Mouse (Mus musculus): ENCODE data around the gene Nmur1. TPM values are rescaled to one million over a fixed set of nuclear protein-coding genes. Genes with fewer than 3 reads are reported as not detected.

Gene Nmur1
- polyA plus RNA-seq, 1 experiment from 2014 or later, result not detected

- Histone ChIP-seq H3K4me3 (ENCODE audit: low read length) (no peak overlapping the region), H3K27ac (ENCODE audit: low read length) (no peak overlapping the region), H3K4me1 (ENCODE audit: control insufficient read depth, insufficient read depth, low read length) (peaks cover 10% of the 10 kb centered on the region), H3K27me3 (ENCODE audit: control insufficient read depth, insufficient read depth, low read length) (no peaks in the 10 kb centered on the region), H3K9me3 (replicated peaks; ENCODE audit: control insufficient read depth, low read length) (no peaks in the 10 kb centered on the region), H3K9ac (ENCODE audit: low read length) (no peak overlapping the region), H3K36me3 (ENCODE audit: control insufficient read depth, insufficient read depth) (no peaks in the 10 kb centered on the region), H3K4me2 (ENCODE audit: low read depth, low read length) (no peak overlapping the region)
- 28% methylated on average over 6 of the region's 6 CpGs for WGBS
- ATAC-seq (replicated peaks; ENCODE audit: extremely low read depth, insufficient read depth, low FRiP score), result no peak
Measured at GRCm38 (mm10) chr1:86363671-86364070, 62.4 kb downstream of the Nmur1 start.

- Histone ChIP-seq H3K4me2 (ENCODE audit: low read depth, low read length) (no peak overlapping the region), H3K27me3 (ENCODE audit: control insufficient read depth, insufficient read depth, low read length) (no peaks in the 10 kb centered on the region), H3K27ac (ENCODE audit: low read length) (no peak overlapping the region), H3K36me3 (ENCODE audit: control insufficient read depth, insufficient read depth) (peaks cover 3% of the 10 kb centered on the region; the same call in 1 of the 2 replicates), H3K4me3 (ENCODE audit: low read length) (no peak overlapping the region), H3K4me1 (ENCODE audit: control insufficient read depth, insufficient read depth, low read length) (peaks cover 14% of the 10 kb centered on the region), H3K9ac (ENCODE audit: low read length) (no peak overlapping the region), H3K9me3 (replicated peaks; ENCODE audit: control insufficient read depth, low read length) (no peaks in the 10 kb centered on the region)
- no peak for ATAC-seq (replicated peaks; ENCODE audit: extremely low read depth, insufficient read depth, low FRiP score)
- WGBS, result 82% methylated on average over 4 of the region's 4 CpGs
Measured at GRCm38 (mm10) chr1:86361852-86362615, 64.0 kb downstream of the Nmur1 start.

- H3K36me3 ChIP-seq (ENCODE audit: control insufficient read depth, insufficient read depth), result peaks cover 17% of the 10 kb centered on the region
- H3K27me3 ChIP-seq (ENCODE audit: control insufficient read depth, insufficient read depth, low read length), result no peaks in the 10 kb centered on the region
- H3K9ac ChIP-seq (ENCODE audit: low read length), result peak overlapping the region; percentile 90
- ATAC-seq (replicated peaks; ENCODE audit: extremely low read depth, insufficient read depth, low FRiP score), result no peak
- H3K4me3 ChIP-seq (ENCODE audit: low read length), result peak overlapping the region; percentile 70
- no peaks in the 10 kb centered on the region for H3K9me3 ChIP-seq (replicated peaks; ENCODE audit: control insufficient read depth, low read length)
- 17% methylated on average over 12 of the region's 12 CpGs for WGBS
- H3K4me1 ChIP-seq (ENCODE audit: control insufficient read depth, insufficient read depth, low read length), result peaks cover 14% of the 10 kb centered on the region
- peak overlapping the region; percentile 87 for H3K4me2 ChIP-seq (ENCODE audit: low read depth, low read length)
- peak overlapping the region; percentile 69 for H3K27ac ChIP-seq (ENCODE audit: low read length)
Measured at GRCm38 (mm10) chr1:86360441-86360840, 65.6 kb downstream of the Nmur1 start.

GRCm38 (mm10) chr1:86359798-86360179 lies 66.2 kb downstream of the Nmur1 start:
- H3K4me1 ChIP-seq (ENCODE audit: control insufficient read depth, insufficient read depth, low read length), result peaks cover 14% of the 10 kb centered on the region
- ATAC-seq (replicated peaks; ENCODE audit: extremely low read depth, insufficient read depth, low FRiP score), result 0 out of 2 replicates have a peak, but pooled peaks have one; percentile 0
- peaks cover 24% of the 10 kb centered on the region for H3K36me3 ChIP-seq (ENCODE audit: control insufficient read depth, insufficient read depth)
- H3K9me3 ChIP-seq (replicated peaks; ENCODE audit: control insufficient read depth, low read length), result no peaks in the 10 kb centered on the region
- WGBS, result under 1% methylated on average over 26 of the region's 26 CpGs
- H3K27ac ChIP-seq (ENCODE audit: low read length), result peak overlapping the region; percentile 69
- peak overlapping the region; percentile 90 for H3K9ac ChIP-seq (ENCODE audit: low read length)
- no peaks in the 10 kb centered on the region for H3K27me3 ChIP-seq (ENCODE audit: control insufficient read depth, insufficient read depth, low read length)
- H3K4me3 ChIP-seq (ENCODE audit: low read length), result peak overlapping the region; percentile 70
- H3K4me2 ChIP-seq (ENCODE audit: low read depth, low read length), result peak overlapping the region; percentile 87

- Histone ChIP-seq H3K9ac (ENCODE audit: low read length) (peak within 1 kb of the TSS; percentile 90), H3K27ac (ENCODE audit: low read length) (peak within 1 kb of the TSS; percentile 98), H3K36me3 (ENCODE audit: control insufficient read depth, insufficient read depth) (peaks cover 30% of the 10 kb centered on the region), H3K4me1 (ENCODE audit: control insufficient read depth, insufficient read depth, low read length) (peaks cover 14% of the 10 kb centered on the region), H3K9me3 (replicated peaks; ENCODE audit: control insufficient read depth, low read length) (no peaks in the 10 kb centered on the region), H3K27me3 (ENCODE audit: control insufficient read depth, insufficient read depth, low read length) (no peaks in the 10 kb centered on the region), H3K4me2 (ENCODE audit: low read depth, low read length) (peak within 1 kb of the TSS; percentile 87), H3K4me3 (ENCODE audit: low read length) (peak within 1 kb of the TSS; percentile 70)
- peak; percentile 98 for ATAC-seq (replicated peaks; ENCODE audit: extremely low read depth, insufficient read depth, low FRiP score)
- under 1% methylated on average over 101 of the region's 102 CpGs for WGBS
Measured at GRCm38 (mm10) chr1:86358906-86359797, 66.9 kb downstream of the Nmur1 start, which contains the start of gene Ncl. Gene Ncl, minus strand, starts transcription at chr1:86359400.

DNA sequence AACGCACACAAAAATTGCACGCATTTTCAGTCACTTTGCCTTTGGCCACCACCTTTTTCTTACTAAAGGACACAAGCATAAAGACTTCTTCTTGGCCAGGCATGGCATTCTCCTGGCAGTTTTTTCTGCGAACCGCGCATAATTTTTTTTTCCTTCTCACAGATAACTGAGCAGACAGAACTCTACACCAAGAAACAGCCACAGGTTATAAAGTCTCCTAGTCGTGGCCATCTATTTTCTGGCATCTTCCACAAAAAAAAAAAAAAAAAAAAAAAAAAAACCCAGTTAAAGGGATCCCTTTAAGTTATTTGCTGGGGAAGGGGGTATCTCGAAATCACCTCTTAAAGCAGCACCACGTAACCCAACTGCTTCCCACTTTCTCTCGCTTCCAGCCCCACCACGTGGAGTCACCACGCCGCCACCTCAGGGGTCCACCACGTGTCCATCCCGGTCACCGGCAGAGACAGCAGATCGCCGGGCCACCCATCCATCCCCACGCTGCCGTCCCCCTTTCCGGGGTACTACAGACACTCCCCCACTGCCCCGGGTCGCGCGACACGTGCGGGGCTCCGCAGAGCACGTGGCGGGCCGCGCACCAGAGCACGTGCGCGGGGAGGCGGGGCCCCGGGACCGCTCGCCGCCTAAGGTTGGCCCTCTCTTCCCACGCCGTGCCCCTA lies 67.7 kb downstream of the Nmur1 start:
- no peaks in the 10 kb centered on the region for H3K27me3 ChIP-seq (ENCODE audit: control insufficient read depth, insufficient read depth, low read length)
- peaks cover 38% of the 10 kb centered on the region for H3K36me3 ChIP-seq (ENCODE audit: control insufficient read depth, insufficient read depth)
- under 1% methylated on average over 41 of the region's 41 CpGs for WGBS
- H3K4me1 ChIP-seq (ENCODE audit: control insufficient read depth, insufficient read depth, low read length), result peaks cover 14% of the 10 kb centered on the region
- peak overlapping the region; percentile 77 for H3K4me2 ChIP-seq (ENCODE audit: low read depth, low read length)
- ATAC-seq (replicated peaks; ENCODE audit: extremely low read depth, insufficient read depth, low FRiP score), result no peak
- H3K9ac ChIP-seq (ENCODE audit: low read length), result peak overlapping the region; percentile 90
- peak overlapping the region; percentile 98 for H3K27ac ChIP-seq (ENCODE audit: low read length)
- no peaks in the 10 kb centered on the region for H3K9me3 ChIP-seq (replicated peaks; ENCODE audit: control insufficient read depth, low read length)
- peak overlapping the region; percentile 70 for H3K4me3 ChIP-seq (ENCODE audit: low read length)

GRCm38 (mm10) chr1:86354186-86354585 lies 71.8 kb downstream of the Nmur1 start:
- H3K9me3 ChIP-seq (replicated peaks; ENCODE audit: control insufficient read depth, low read length), result no peaks in the 10 kb centered on the region
- no peak overlapping the region for H3K9ac ChIP-seq (ENCODE audit: low read length)
- peaks cover 3% of the 10 kb centered on the region for H3K4me1 ChIP-seq (ENCODE audit: control insufficient read depth, insufficient read depth, low read length)
- H3K36me3 ChIP-seq (ENCODE audit: control insufficient read depth, insufficient read depth), result peaks cover 73% of the 10 kb centered on the region
- ATAC-seq (replicated peaks; ENCODE audit: extremely low read depth, insufficient read depth, low FRiP score), result no peak
- H3K4me2 ChIP-seq (ENCODE audit: low read depth, low read length), result no peak overlapping the region
- 75% methylated on average over 2 of the region's 2 CpGs for WGBS
- no peak overlapping the region for H3K4me3 ChIP-seq (ENCODE audit: low read length)
- no peaks in the 10 kb centered on the region for H3K27me3 ChIP-seq (ENCODE audit: control insufficient read depth, insufficient read depth, low read length)
- H3K27ac ChIP-seq (ENCODE audit: low read length), result no peak overlapping the region

GRCm38 (mm10) chr1:86350576-86350975 lies 75.5 kb downstream of the Nmur1 start:
- Histone ChIP-seq H3K4me2 (ENCODE audit: low read depth, low read length) (no peak overlapping the region), H3K27me3 (ENCODE audit: control insufficient read depth, insufficient read depth, low read length) (no peaks in the 10 kb centered on the region), H3K4me1 (ENCODE audit: control insufficient read depth, insufficient read depth, low read length) (no peaks in the 10 kb centered on the region), H3K9me3 (replicated peaks; ENCODE audit: control insufficient read depth, low read length) (no peaks in the 10 kb centered on the region), H3K36me3 (ENCODE audit: control insufficient read depth, insufficient read depth) (peaks cover 71% of the 10 kb centered on the region), H3K27ac (ENCODE audit: low read length) (no peak overlapping the region), H3K4me3 (ENCODE audit: low read length) (no peak overlapping the region), H3K9ac (ENCODE audit: low read length) (no peak overlapping the region)
- 90% methylated on average over 8 of the region's 8 CpGs for WGBS
- no peak for ATAC-seq (replicated peaks; ENCODE audit: extremely low read depth, insufficient read depth, low FRiP score)

Measured in heart, embryonic 16.5 days (tissue).